Mouse (Mus musculus) MEL (cell line): ENCODE results near the gene Dppa5a. TPM values are rescaled to one million over a fixed set of nuclear protein-coding genes. Genes with fewer than 3 reads are reported as not detected.
"Not testable (repeated sequence)": the region's sequence is repeated elsewhere in the genome, so short reads cannot be mapped to it uniquely, and the experiment has no call there.

Source experiments
- DNase-seq: peaks from one replicate; pipeline ENCODE4 v3.0.0; 2011; ENCODE audit warnings: low read depth, low spot score
- H3K27ac ChIP-seq: 2 replicates; pipeline ENCODE4 v1.5.1; 2012; ENCODE audit warnings: low read depth, mild to moderate bottlenecking, control low read depth, low read length, moderate library complexity; ENCODE audit not compliant: control insufficient read depth
- H3K27me3 ChIP-seq, 2 experiments: fragments of 150-350 bp in 1 of 2; sonication (generic) in 1 of 2; 2 replicates each; pipeline ENCODE4 v1.6.1; 2012; ENCODE audit warnings: low read length in 2 of 2, mild to moderate bottlenecking in 2 of 2, improper control_type of control experiment in 1 of 2, moderate library complexity in 1 of 2; ENCODE audit not compliant: insufficient read depth in 2 of 2, control insufficient read depth in 1 of 2
- H3K36me3 ChIP-seq, 2 experiments: 2 replicates each; pipeline ENCODE4 v1.6.1; 2012 to 2014; ENCODE audit warnings: low read length in 2 of 2, improper control_type of control experiment in 1 of 2, inconsistent platforms in 1 of 2, mild to moderate bottlenecking in 1 of 2; ENCODE audit not compliant: insufficient read depth in 2 of 2, control insufficient read depth in 1 of 2
- H3K4me1 ChIP-seq, 2 experiments: fragments of 150-350 bp in 1 of 2; sonication (generic) in 1 of 2; 2 replicates each; pipeline ENCODE4 v1.6.1; 2012; ENCODE audit warnings: low read length in 2 of 2, improper control_type of control experiment in 1 of 2, mild to moderate bottlenecking in 1 of 2; ENCODE audit not compliant: insufficient read depth in 2 of 2, control insufficient read depth in 1 of 2
- H3K4me3 ChIP-seq, 2 experiments: fragments of 150-350 bp in 1 of 2; sonication (generic) in 1 of 2; 2 replicates each; pipeline ENCODE4 v1.5.1; 2012; ENCODE audit warnings: low read depth in 2 of 2, low read length in 2 of 2, mild to moderate bottlenecking in 2 of 2, moderate library complexity in 2 of 2, control low read depth in 1 of 2, improper control_type of control experiment in 1 of 2; ENCODE audit not compliant: control insufficient read depth in 1 of 2, insufficient read depth in 1 of 2
- H3K79me2 ChIP-seq: 2 replicates; pipeline ENCODE4 v1.6.1; 2012; ENCODE audit warnings: mild to moderate bottlenecking, low read length, moderate library complexity; ENCODE audit not compliant: control insufficient read depth, poor library complexity, insufficient read depth
- H3K9ac ChIP-seq: 2 replicates; pipeline ENCODE4 v1.6.1; 2012; ENCODE audit warnings: low read depth, mild to moderate bottlenecking, control low read depth, low read length, moderate library complexity; ENCODE audit not compliant: control insufficient read depth, poor library complexity, severe bottlenecking
- H3K9me3 ChIP-seq: fragments of 150-350 bp; sonication (generic); replicated peaks from 2 replicates; pipeline ENCODE4 v1.6.1; 2012; ENCODE audit warnings: mild to moderate bottlenecking, low read length, improper control_type of control experiment, moderate library complexity; ENCODE audit not compliant: insufficient read depth
- CTCF ChIP-seq, 3 experiments: IDR thresholded peaks in 2 of 3; conservative IDR thresholded peaks in 1 of 3; 2 replicates each; pipeline ENCODE4 v1.5.1; 2011 to 2012; ENCODE audit warnings: low read length in 3 of 3, low read depth in 2 of 3, mild to moderate bottlenecking in 2 of 3, improper control_type of control experiment in 1 of 3, inconsistent platforms in 1 of 3, mixed read lengths in 1 of 3, moderate library complexity in 1 of 3; ENCODE audit not compliant: control insufficient read depth in 1 of 3, insufficient read depth in 1 of 3, poor library complexity in 1 of 3, severe bottlenecking in 1 of 3
- POLR2AphosphoS2 ChIP-seq: IDR thresholded peaks from 2 replicates; pipeline ENCODE4 v1.6.1; 2011; ENCODE audit warnings: low read length, improper control_type of control experiment
- RAD21 ChIP-seq: IDR thresholded peaks from 2 replicates; pipeline ENCODE4 v1.6.1; 2011; ENCODE audit warnings: mild to moderate bottlenecking, low read depth, low read length, improper control_type of control experiment
- SMC3 ChIP-seq: IDR thresholded peaks from 2 replicates; pipeline ENCODE4 v1.6.1; 2011; ENCODE audit warnings: low read depth, low read length, improper control_type of control experiment
- polyA plus RNA-seq, 2 experiments: library from polyadenylated mRNA; stranded (reverse) in 1 of 2; unstranded in 1 of 2; fragments of >175 nt in 1 of 2; fragments of >200 nt in 1 of 2; gene quantifications; 2 replicates each; pipeline versions ENCODE4 v1.2.1 to v1.2.4; 2012; ENCODE audit warnings: low replicate concordance in 2 of 2, low read depth in 1 of 2; ENCODE audit not compliant: insufficient read length in 2 of 2, insufficient read depth in 1 of 2, missing spikeins in 1 of 2
- total RNA-seq: library from RNA; depleted of rRNA; stranded (reverse); fragments of 300-350 nt; gene quantifications from 2 replicates; pipeline ENCODE4 v1.2.3, GENCODE M21; 2012; rRNA removed

The Dppa5a gene
- total and polyA plus RNA-seq, 3 experiments = 0.19 TPM; not detected in 2

DNA sequence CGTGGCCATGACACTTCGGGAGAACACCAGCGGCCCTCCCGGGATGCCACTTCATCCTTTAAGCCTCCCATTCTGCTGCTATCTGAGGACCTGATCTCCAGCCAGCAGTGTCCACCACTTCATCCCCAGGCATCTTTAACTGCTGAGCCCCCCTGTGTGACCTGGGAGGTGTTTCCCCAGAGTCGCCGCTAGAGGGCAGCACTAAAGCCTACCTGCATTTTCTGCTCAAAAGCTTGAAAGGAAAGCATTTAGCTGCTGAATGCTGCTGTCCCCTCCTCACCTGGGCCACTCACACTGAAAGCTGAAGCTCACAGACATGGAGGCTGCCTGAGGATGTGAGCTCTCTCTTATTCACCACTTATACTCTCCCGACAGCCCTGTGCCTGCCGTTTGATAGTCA, 27.7 kb downstream of the Dppa5a start:
- H3K27me3 ChIP-seq, H3K9me3 ChIP-seq, H3K36me3 ChIP-seq, H3K4me3 ChIP-seq, H3K27ac ChIP-seq, H3K9ac ChIP-seq, H3K79me2 ChIP-seq, H3K4me1 ChIP-seq: not testable (repeated sequence)
- peak; percentile 55 for TF ChIP-seq SMC3
- TF ChIP-seq RAD21 = peak; percentile 26
- TF ChIP-seq CTCF (IDR thresholded peaks at IDR 0.05 in 2 of 3, conservative IDR thresholded peaks at IDR 0.05 in 1 of 3; ENCODE audit: control insufficient read depth in 1 of 3, insufficient read depth in 1 of 3, low read depth in 2 of 3, low read length in 3 of 3, poor library complexity in 1 of 3, severe bottlenecking in 1 of 3) = peak; percentile 58 to 74 (median 63)
- DNase-seq = peak; percentile 48

GRCm38 (mm10) chr9:78337050-78337449, 30.9 kb downstream of the Dppa5a start:
- not testable (repeated sequence) for DNase-seq, H3K27ac ChIP-seq, H3K27me3 ChIP-seq, H3K4me3 ChIP-seq, H3K79me2 ChIP-seq, H3K4me1 ChIP-seq, H3K9me3 ChIP-seq, H3K36me3 ChIP-seq, H3K9ac ChIP-seq

GRCm38 (mm10) chr9:78327289-78327688, 40.7 kb downstream of the Dppa5a start, which contains the start of gene Omt2b:
Gene Omt2b (plus strand): TSS chr9:78327589.
- not testable (repeated sequence) for H3K9ac ChIP-seq, H3K27ac ChIP-seq, H3K27me3 ChIP-seq, DNase-seq, H3K36me3 ChIP-seq, H3K4me3 ChIP-seq, H3K9me3 ChIP-seq, H3K4me1 ChIP-seq, H3K79me2 ChIP-seq

GRCm38 (mm10) chr9:78319499-78319898, 48.5 kb downstream of the Dppa5a start:
- Histone ChIP-seq H3K36me3 (no peaks in the 10 kb centered on the region), H3K9ac (no peak overlapping the region), H3K9me3 (no peaks in the 10 kb centered on the region), H3K4me1 (no peaks in the 10 kb centered on the region), H3K79me2 (no peaks in the 10 kb centered on the region), H3K27ac (no peak overlapping the region), H3K4me3 (no peak overlapping the region), H3K27me3 (no peaks in the 10 kb centered on the region)
- peak; percentile 12 for TF ChIP-seq RAD21
- TF ChIP-seq CTCF (IDR thresholded peaks at IDR 0.05 in 2 of 3, conservative IDR thresholded peaks at IDR 0.05 in 1 of 3; ENCODE audit: control insufficient read depth in 1 of 3, insufficient read depth in 1 of 3, low read depth in 2 of 3, low read length in 3 of 3, poor library complexity in 1 of 3, severe bottlenecking in 1 of 3) = peak; percentile 17 to 43 (median 42); a peak in 4 of 6 replicates
- TF ChIP-seq POLR2AphosphoS2 = no peak
- peak; percentile 41 for DNase-seq

Other genes starting within 250 kb of the Dppa5a start
- 5.0 and 6.4 TPM in 2 replicates for gene Gsta4, start 185.4 kb downstream of the Dppa5a start, total RNA-seq
- 1 to 10 TPM in 1 of 2 experiments, not detected in 1; 9.8 TPM for gene Gsta4, start 185.4 kb downstream of the Dppa5a start, polyA plus RNA-seq
- gene Gsta1, start 137.5 kb downstream of the Dppa5a start, total RNA-seq = not detected in 2 replicates
- not detected for gene Gsta1, start 137.5 kb downstream of the Dppa5a start, polyA plus RNA-seq
- gene Gm3776, start 111.0 kb downstream of the Dppa5a start, total RNA-seq = not detected in 2 replicates
- gene Gm3776, start 111.0 kb downstream of the Dppa5a start, polyA plus RNA-seq = not detected
- gene Gm10639, start 78.3 kb downstream of the Dppa5a start, total RNA-seq = not detected in 2 replicates
- gene Gm10639, start 78.3 kb downstream of the Dppa5a start, polyA plus RNA-seq = not detected
- not detected in 2 replicates for gene Omt2a, start 53.4 kb downstream of the Dppa5a start, total RNA-seq
- gene Omt2a, start 53.4 kb downstream of the Dppa5a start, polyA plus RNA-seq = not detected
- gene Omt2b, start 40.6 kb downstream of the Dppa5a start, total RNA-seq = not detected in 2 replicates
- gene Omt2b, start 40.6 kb downstream of the Dppa5a start, polyA plus RNA-seq = not detected
- not detected in 2 replicates for gene Gsta2, start 12.4 kb downstream of the Dppa5a start, total RNA-seq
- gene Gsta2, start 12.4 kb downstream of the Dppa5a start, polyA plus RNA-seq = not detected
- not detected in 2 replicates for gene Ooep, start 10.5 kb upstream of the Dppa5a start, total RNA-seq
- not detected for gene Ooep, start 10.5 kb upstream of the Dppa5a start, polyA plus RNA-seq
- 4.7 and 5.5 TPM in 2 replicates for gene Ddx43, start 27.6 kb upstream of the Dppa5a start, total RNA-seq
- gene Ddx43, start 27.6 kb upstream of the Dppa5a start, polyA plus RNA-seq = 1 to 10 TPM in 1 of 2 experiments, not detected in 1; 7.2 TPM
- 12.9 and 19.0 TPM in 2 replicates for gene Cgas, start 75.1 kb upstream of the Dppa5a start, total RNA-seq
- 10 to 100 TPM in 1 of 2 experiments, not detected in 1; 20.9 TPM for gene Cgas, start 75.1 kb upstream of the Dppa5a start, polyA plus RNA-seq
- 28.7 and 32.3 TPM in 2 replicates for gene Mto1, start 80.0 kb upstream of the Dppa5a start, total RNA-seq
- 10 to 100 TPM in 1 of 2 experiments, not detected in 1; 27.7 TPM for gene Mto1, start 80.0 kb upstream of the Dppa5a start, polyA plus RNA-seq
- 1.0 and 1.8 TPM in 2 replicates for gene Gm17324, start 80.6 kb upstream of the Dppa5a start, total RNA-seq
- under 1 TPM in 1 of 2 experiments, not detected in 1; 0.36 TPM for gene Gm17324, start 80.6 kb upstream of the Dppa5a start, polyA plus RNA-seq
- gene Eef1a1, start 121.0 kb upstream of the Dppa5a start, total RNA-seq = 11,891 and 13,182 TPM in 2 replicates
- gene Eef1a1, start 121.0 kb upstream of the Dppa5a start, polyA plus RNA-seq = over 10,000 TPM; 11,701 to 60,504 TPM
- gene Slc17a5, start 219.9 kb upstream of the Dppa5a start, total RNA-seq = 3.1 and 3.5 TPM in 2 replicates
- gene Slc17a5, start 219.9 kb upstream of the Dppa5a start, polyA plus RNA-seq = 1 to 10 TPM in 1 of 2 experiments, not detected in 1; 4.1 TPM
- gene Cd109, start 247.4 kb upstream of the Dppa5a start, total RNA-seq = not detected in 2 replicates
- gene Cd109, start 247.4 kb upstream of the Dppa5a start, polyA plus RNA-seq = not detected